Mouse (Mus musculus) left cerebral cortex, adult 11 months (tissue): Measurements from ENCODE around the gene Phb.
"Not testable (repeated sequence)": the region's sequence is repeated elsewhere in the genome, so short reads cannot be mapped to it uniquely, and the experiment has no call there.

Experiments used
- DNase-seq: peaks from one replicate; pipeline ENCODE4 v3.0.0; 2022; ENCODE audit warnings: low spot score

Gene Phb

GRCm38 (mm10) chr11:95650981-95651380 is 15.8 kb upstream of the Phb start:
- DNase-seq = no peak

GRCm38 (mm10) chr11:95657449-95657848 is 9.3 kb upstream of the Phb start:
- no peak for DNase-seq

- DNase-seq = no peak
Measured at GRCm38 (mm10) chr11:95667177-95667576, 420 bp downstream of the Phb start.

GRCm38 (mm10) chr11:95668086-95668485 is 1.3 kb downstream of the Phb start:
- not testable (repeated sequence) for DNase-seq

GRCm38 (mm10) chr11:95675498-95675897 is 8.7 kb downstream of the Phb start:
- no peak for DNase-seq

GRCm38 (mm10) chr11:95676307-95676706 is 9.6 kb downstream of the Phb start:
- no peak for DNase-seq

GRCm38 (mm10) chr11:95677925-95678701 is 11.4 kb downstream of the Phb start:
- DNase-seq = no peak

- DNase-seq = no peak
Measured at GRCm38 (mm10) chr11:95681995-95682601, 15.3 kb downstream of the Phb start.

- DNase-seq = no peak
Measured at GRCm38 (mm10) chr11:95682946-95683345, 16.2 kb downstream of the Phb start.

- peak; percentile 74 for DNase-seq
Measured at GRCm38 (mm10) chr11:95686031-95686430, 19.3 kb downstream of the Phb start.

GRCm38 (mm10) chr11:95687084-95687656 is 20.4 kb downstream of the Phb start:
- DNase-seq = no peak

- no peak for DNase-seq
Measured at GRCm38 (mm10) chr11:95688515-95688914, 21.8 kb downstream of the Phb start.

- no peak for DNase-seq
Measured at GRCm38 (mm10) chr11:95688981-95689380, 22.2 kb downstream of the Phb start.

- DNase-seq = no peak
Measured at GRCm38 (mm10) chr11:95689544-95689943, 22.8 kb downstream of the Phb start.

GRCm38 (mm10) chr11:95698541-95698940 is 31.8 kb downstream of the Phb start:
- no peak for DNase-seq

GRCm38 (mm10) chr11:95700778-95701739 is 34.3 kb downstream of the Phb start:
- DNase-seq = no peak

GRCm38 (mm10) chr11:95704032-95704969 is 37.5 kb downstream of the Phb start:
- no peak for DNase-seq

GRCm38 (mm10) chr11:95704970-95705330 is 38.2 kb downstream of the Phb start:
- no peak for DNase-seq

GRCm38 (mm10) chr11:95709534-95710040 is 42.8 kb downstream of the Phb start:
- DNase-seq = no peak

GRCm38 (mm10) chr11:95710478-95710877 is 43.7 kb downstream of the Phb start:
- DNase-seq = no peak

GRCm38 (mm10) chr11:95712085-95712562 is 45.4 kb downstream of the Phb start:
- no peak for DNase-seq
